Mouse (Mus musculus): ENCODE results near the gene Zbtb6. TPM values are rescaled to one million over a fixed set of nuclear protein-coding genes. Genes with fewer than 3 reads are reported as not detected.

Zbtb6 gene
- total and polyA plus RNA-seq, 3 experiments: 5.3 to 8.7 TPM; not detected in 1

GRCm38 (mm10) chr2:37479559-37479958 is 36.6 kb upstream of the Zbtb6 start:
- no peak for TF ChIP-seq CHD2 (IDR thresholded peaks at IDR 0.05; ENCODE audit: low read length)
- peak; percentile 62 for TF ChIP-seq TCF12 (IDR thresholded peaks at IDR 0.05; ENCODE audit: low read depth, low read length)
- TF ChIP-seq RCOR1 (IDR thresholded peaks at IDR 0.05; ENCODE audit: low read depth, low read length): peak; percentile 94
- peak; percentile 70 to 76 for TF ChIP-seq EP300 (IDR thresholded peaks at IDR 0.05; ENCODE audit: low read depth in 1 of 2, low read length in 2 of 2)
- TF ChIP-seq GATA1 (IDR thresholded peaks at IDR 0.05; ENCODE audit: low read depth, low read length): peak; percentile 79
- TF ChIP-seq USF2 (IDR thresholded peaks at IDR 0.05; ENCODE audit: borderline replicate concordance in 1 of 2, insufficient read depth in 1 of 2, low read depth in 1 of 2, low read length in 2 of 2): no peak
- peak; percentile 85 for TF ChIP-seq ZNF384 (IDR thresholded peaks at IDR 0.05; ENCODE audit: low read depth, low read length)
- Histone ChIP-seq H3K36me3 (ENCODE audit: control insufficient read depth in 1 of 2, insufficient read depth in 2 of 2, low read length in 2 of 2) (peaks cover 3 to 25% of the 10 kb centered on the region in 2 experiments; a peak in 3 of 4 replicates), H3K79me2 (ENCODE audit: control insufficient read depth, insufficient read depth, low read length, poor library complexity) (no peaks in the 10 kb centered on the region), H3K27ac (ENCODE audit: control insufficient read depth, low read depth, low read length) (peak overlapping the region; percentile 42), H3K9ac (ENCODE audit: control insufficient read depth, low read depth, low read length, poor library complexity, severe bottlenecking) (no peak overlapping the region), H3K4me1 (ENCODE audit: control insufficient read depth in 1 of 2, insufficient read depth in 2 of 2, low read length in 2 of 2) (peaks cover 5 to 9% of the 10 kb centered on the region in 2 experiments), H3K9me3 (replicated peaks; ENCODE audit: insufficient read depth, low read length) (no peaks in the 10 kb centered on the region), H3K27me3 (ENCODE audit: control insufficient read depth in 1 of 2, insufficient read depth in 2 of 2, low read length in 2 of 2) (no peaks in the 10 kb centered on the region), H3K4me3 (ENCODE audit: control insufficient read depth in 1 of 2, insufficient read depth in 1 of 2, low read depth in 2 of 2, low read length in 2 of 2) (no peak overlapping the region)
- peak; percentile 54 for DNase-seq (ENCODE audit: low read depth, low spot score)

DNA sequence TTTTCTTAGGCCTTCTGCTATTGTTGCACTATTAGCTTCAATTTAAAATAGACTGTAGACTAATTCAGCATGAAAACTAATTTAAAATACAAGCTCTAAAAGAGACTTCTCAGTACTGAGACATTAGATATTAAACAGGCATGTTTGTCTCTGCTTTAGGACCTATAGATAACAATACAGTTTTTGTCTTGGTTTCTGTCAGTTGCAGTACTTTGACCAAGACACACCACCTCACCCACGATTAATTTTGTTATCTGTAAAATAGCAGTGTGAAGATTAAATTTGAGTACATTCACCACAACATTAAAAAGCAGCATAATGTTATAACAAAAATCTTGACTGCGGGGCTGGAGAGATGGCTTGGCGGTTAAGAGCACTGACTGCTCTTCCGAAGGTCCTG is 23.3 kb upstream of the Zbtb6 start:
- Histone ChIP-seq H3K27ac (ENCODE audit: control insufficient read depth, low read depth, low read length) (no peak overlapping the region), H3K9ac (ENCODE audit: control insufficient read depth, low read depth, low read length, poor library complexity, severe bottlenecking) (no peak overlapping the region), H3K79me2 (ENCODE audit: control insufficient read depth, insufficient read depth, low read length, poor library complexity) (no peaks in the 10 kb centered on the region; the same call in 1 of the 2 replicates), H3K27me3 (ENCODE audit: control insufficient read depth in 1 of 2, insufficient read depth in 2 of 2, low read length in 2 of 2) (no peaks in the 10 kb centered on the region), H3K4me1 (ENCODE audit: control insufficient read depth in 1 of 2, insufficient read depth in 2 of 2, low read length in 2 of 2) (peaks cover 0 to 11% of the 10 kb centered on the region in 2 experiments; a peak in 3 of 4 replicates), H3K36me3 (ENCODE audit: control insufficient read depth in 1 of 2, insufficient read depth in 2 of 2, low read length in 2 of 2) (peaks cover 2 to 12% of the 10 kb centered on the region in 2 experiments), H3K9me3 (replicated peaks; ENCODE audit: insufficient read depth, low read length) (no peaks in the 10 kb centered on the region), H3K4me3 (ENCODE audit: control insufficient read depth in 1 of 2, insufficient read depth in 1 of 2, low read depth in 2 of 2, low read length in 2 of 2) (peak overlapping the region in 1 of 2 experiments; percentile 1; a peak in 1 of 4 replicates)
- no peak for DNase-seq (ENCODE audit: low read depth, low spot score)
- TF ChIP-seq CTCF (IDR thresholded peaks at IDR 0.05 in 2 of 3, conservative IDR thresholded peaks at IDR 0.05 in 1 of 3; ENCODE audit: control insufficient read depth in 1 of 3, insufficient read depth in 1 of 3, low read depth in 2 of 3, low read length in 3 of 3, poor library complexity in 1 of 3, severe bottlenecking in 1 of 3): no peak
- no peak for TF ChIP-seq ZNF384 (IDR thresholded peaks at IDR 0.05; ENCODE audit: low read depth, low read length)
- no peak for TF ChIP-seq MEF2A (IDR thresholded peaks at IDR 0.05; ENCODE audit: extremely low read depth, insufficient replicate concordance, low read depth, low read length, poor library complexity, severe bottlenecking)
- no peak for TF ChIP-seq CHD2 (IDR thresholded peaks at IDR 0.05; ENCODE audit: low read length)
- no peak for TF ChIP-seq MYB (IDR thresholded peaks at IDR 0.05; ENCODE audit: low read depth, low read length)
- TF ChIP-seq HCFC1 (IDR thresholded peaks at IDR 0.05; ENCODE audit: low read depth, low read length): no peak
- TF ChIP-seq MAX (IDR thresholded peaks at IDR 0.05; ENCODE audit: low read length): no peak
- no peak for TF ChIP-seq USF2 (IDR thresholded peaks at IDR 0.05; ENCODE audit: borderline replicate concordance in 1 of 2, insufficient read depth in 1 of 2, low read depth in 1 of 2, low read length in 2 of 2)
- TF ChIP-seq UBTF (IDR thresholded peaks at IDR 0.05; ENCODE audit: borderline replicate concordance, insufficient read depth, low read depth, low read length): no peak
- no peak for TF ChIP-seq TAL1 (IDR thresholded peaks at IDR 0.05; ENCODE audit: low read length)
- TF ChIP-seq MYC (IDR thresholded peaks at IDR 0.05; ENCODE audit: low read depth, low read length): no peak
- TF ChIP-seq TBP (IDR thresholded peaks at IDR 0.05; ENCODE audit: low read depth, low read length): no peak
- no peak for TF ChIP-seq ZC3H11A (IDR thresholded peaks at IDR 0.05; ENCODE audit: low read depth, low read length)
- no peak for TF ChIP-seq SMC3 (IDR thresholded peaks at IDR 0.05; ENCODE audit: low read depth, low read length)
- TF ChIP-seq SIN3A (IDR thresholded peaks at IDR 0.05; ENCODE audit: low read length): peak; percentile 51; the same call in 1 of the 2 replicates
- no peak for TF ChIP-seq MAFK (IDR thresholded peaks at IDR 0.05; ENCODE audit: borderline replicate concordance, low read depth, low read length)
- peak; percentile 63 to 66 for TF ChIP-seq EP300 (IDR thresholded peaks at IDR 0.05; ENCODE audit: low read depth in 1 of 2, low read length in 2 of 2)
- no peak for TF ChIP-seq ZMIZ1 (IDR thresholded peaks at IDR 0.05; ENCODE audit: low read depth, low read length)
- TF ChIP-seq GABPA (IDR thresholded peaks at IDR 0.05; ENCODE audit: low read depth, low read length): no peak
- TF ChIP-seq MXI1 (IDR thresholded peaks at IDR 0.05; ENCODE audit: low read depth, low read length): 0 out of 2 replicates have a peak, but pooled peaks have one; percentile 24
- no peak for TF ChIP-seq KAT2A (conservative IDR thresholded peaks at IDR 0.05; ENCODE audit: low read depth, low read length)
- TF ChIP-seq ETS1 (IDR thresholded peaks at IDR 0.05; ENCODE audit: low read depth, low read length): no peak
- no peak for TF ChIP-seq ZKSCAN1 (IDR thresholded peaks at IDR 0.05; ENCODE audit: low read depth, low read length)
- no peak for TF ChIP-seq ELF1 (IDR thresholded peaks at IDR 0.05; ENCODE audit: low read depth, low read length)
- TF ChIP-seq E2F4 (IDR thresholded peaks at IDR 0.05; ENCODE audit: borderline replicate concordance, low read depth, low read length): no peak
- TF ChIP-seq GATA1 (IDR thresholded peaks at IDR 0.05; ENCODE audit: low read depth, low read length): 0 out of 2 replicates have a peak, but pooled peaks have one; percentile 37
- TF ChIP-seq TCF12 (IDR thresholded peaks at IDR 0.05; ENCODE audit: low read depth, low read length): 0 out of 2 replicates have a peak, but pooled peaks have one; percentile 25
- TF ChIP-seq CHD1 (IDR thresholded peaks at IDR 0.05; ENCODE audit: low read depth, low read length): no peak
- no peak for TF ChIP-seq USF1 (IDR thresholded peaks at IDR 0.05; ENCODE audit: low read depth, low read length)
